Mouse (Mus musculus) bone marrow, adult 2 months (tissue): ENCODE measurements around the gene P4ha3.

ENCODE experiments used
- CTCF ChIP-seq: fragments of 200-500 bp; IDR thresholded peaks from 2 replicates; pipeline ENCODE4 v1.5.1; 2011; ENCODE audit warnings: low read length, control low read depth; ENCODE audit not compliant: control insufficient read depth, insufficient read depth
- POLR2A ChIP-seq: fragments of 200-500 bp; IDR thresholded peaks from 2 replicates; pipeline ENCODE4 v1.6.1; 2011; ENCODE audit warnings: low read depth, mild to moderate bottlenecking, control low read depth, low read length, borderline replicate concordance; ENCODE audit not compliant: control insufficient read depth

GRCm38 (mm10) chr7:100305894-100306293 is 20.6 kb downstream of the P4ha3 start:
- TF ChIP-seq CTCF: no peak
- TF ChIP-seq POLR2A: no peak
